Mouse (Mus musculus) cortical plate, adult 2 months (tissue): ENCODE measurements around the gene Tcp11l2. TPM values are rescaled to one million over a fixed set of nuclear protein-coding genes. Genes with fewer than 3 reads are reported as not detected.

Source experiments
- H3K27ac ChIP-seq: fragments of 200-500 bp; 2 replicates; pipeline ENCODE4 v1.5.1; 2012; ENCODE audit warnings: low read length, control low read depth, inconsistent platforms; ENCODE audit not compliant: insufficient read depth
- H3K4me1 ChIP-seq: fragments of 200-500 bp; 2 replicates; pipeline ENCODE4 v1.6.1; 2011; ENCODE audit warnings: low read length; ENCODE audit not compliant: control insufficient read depth, insufficient read depth
- H3K4me3 ChIP-seq: fragments of 200-500 bp; 2 replicates; pipeline ENCODE4 v1.5.1; 2011; ENCODE audit warnings: mild to moderate bottlenecking, low read length, control low read depth; ENCODE audit not compliant: insufficient read depth
- CTCF ChIP-seq: fragments of 200-500 bp; IDR thresholded peaks from 2 replicates; pipeline ENCODE4 v1.5.1; 2011; ENCODE audit warnings: mild to moderate bottlenecking, control low read depth, low read length; ENCODE audit not compliant: insufficient read depth; ENCODE audit errors: extremely low read depth
- POLR2A ChIP-seq: fragments of 200-500 bp; IDR thresholded peaks from 2 replicates; pipeline ENCODE4 v1.6.1; 2011; ENCODE audit warnings: mild to moderate bottlenecking, low read length, control low read depth; ENCODE audit not compliant: insufficient read depth; ENCODE audit errors: extremely low read depth
- polyA plus RNA-seq: library from polyadenylated mRNA; depleted of rRNA; stranded (reverse); fragments of >200 nt; gene quantifications from 2 replicates; pipeline ENCODE4 v1.2.3, GENCODE M21; 2012

The Tcp11l2 gene
- polyA plus RNA-seq, 1 experiment, result 22.0 TPM

GRCm38 (mm10) chr10:84591640-84592148 is 15.3 kb downstream of the Tcp11l2 start:
- H3K4me3 ChIP-seq, result no peak overlapping the region
- TF ChIP-seq CTCF, result no peak
- no peak for TF ChIP-seq POLR2A
- no peaks in the 10 kb centered on the region for H3K4me1 ChIP-seq
- no peak overlapping the region for H3K27ac ChIP-seq

- Histone ChIP-seq H3K4me3 (no peak overlapping the region), H3K4me1 (no peaks in the 10 kb centered on the region), H3K27ac (no peak overlapping the region)
- TF ChIP-seq CTCF, result no peak
- TF ChIP-seq POLR2A, result no peak
These were observed 16.3 kb downstream of the Tcp11l2 start for GRCm38 (mm10) chr10:84592745-84593144.

- TF ChIP-seq POLR2A, result no peak
- TF ChIP-seq CTCF, result no peak
- Histone ChIP-seq H3K27ac (no peak overlapping the region), H3K4me1 (no peaks in the 10 kb centered on the region), H3K4me3 (no peak overlapping the region)
These were observed 20.8 kb downstream of the Tcp11l2 start for GRCm38 (mm10) chr10:84597127-84597785.

- Histone ChIP-seq H3K4me3 (no peak overlapping the region), H3K4me1 (no peaks in the 10 kb centered on the region), H3K27ac (no peak overlapping the region)
- TF ChIP-seq POLR2A (no peak), CTCF (no peak)
These were observed 21.7 kb downstream of the Tcp11l2 start for GRCm38 (mm10) chr10:84598172-84598571.

GRCm38 (mm10) chr10:84600136-84600535 is 23.7 kb downstream of the Tcp11l2 start:
- Histone ChIP-seq H3K27ac (no peak overlapping the region), H3K4me1 (no peaks in the 10 kb centered on the region), H3K4me3 (no peak overlapping the region)
- no peak for TF ChIP-seq CTCF

- Histone ChIP-seq H3K27ac (no peak overlapping the region), H3K4me1 (no peaks in the 10 kb centered on the region), H3K4me3 (no peak overlapping the region)
- TF ChIP-seq POLR2A (no peak), CTCF (no peak)
These were observed 27.9 kb downstream of the Tcp11l2 start for GRCm38 (mm10) chr10:84604335-84604734.

GRCm38 (mm10) chr10:84608361-84608760 is 31.9 kb downstream of the Tcp11l2 start:
- TF ChIP-seq CTCF, result no peak
- TF ChIP-seq POLR2A, result no peak
- no peak overlapping the region for H3K4me3 ChIP-seq
- no peaks in the 10 kb centered on the region for H3K4me1 ChIP-seq
- H3K27ac ChIP-seq, result no peak overlapping the region

GRCm38 (mm10) chr10:84610324-84610723 is 33.9 kb downstream of the Tcp11l2 start:
- no peaks in the 10 kb centered on the region for H3K4me1 ChIP-seq
- H3K4me3 ChIP-seq, result no peak overlapping the region
- H3K27ac ChIP-seq, result no peak overlapping the region
- TF ChIP-seq CTCF, result no peak
- no peak for TF ChIP-seq POLR2A

GRCm38 (mm10) chr10:84610783-84611182 is 34.4 kb downstream of the Tcp11l2 start:
- H3K27ac ChIP-seq, result no peak overlapping the region
- TF ChIP-seq CTCF (no peak), POLR2A (no peak)
- no peak overlapping the region for H3K4me3 ChIP-seq
- no peaks in the 10 kb centered on the region for H3K4me1 ChIP-seq

GRCm38 (mm10) chr10:84611664-84612063 is 35.2 kb downstream of the Tcp11l2 start:
- Histone ChIP-seq H3K4me3 (no peak overlapping the region), H3K4me1 (no peaks in the 10 kb centered on the region), H3K27ac (no peak overlapping the region)
- no peak for TF ChIP-seq POLR2A
- TF ChIP-seq CTCF, result no peak

GRCm38 (mm10) chr10:84612281-84612680 is 35.9 kb downstream of the Tcp11l2 start:
- no peak overlapping the region for H3K4me3 ChIP-seq
- TF ChIP-seq POLR2A (no peak), CTCF (no peak)
- H3K27ac ChIP-seq, result no peak overlapping the region
- H3K4me1 ChIP-seq, result no peaks in the 10 kb centered on the region
